Mouse (Mus musculus): ENCODE measurements at regions not wholly inside any gene's neighbourhood (a gene's known extent, or its start where the extent isn't known, plus 50 kb on each side); places are given as distances from the start of the nearest gene placed in this dataset.
A peak's percentile ranks its signal among the peaks of the same experiment; 100 is the strongest.

DNA sequence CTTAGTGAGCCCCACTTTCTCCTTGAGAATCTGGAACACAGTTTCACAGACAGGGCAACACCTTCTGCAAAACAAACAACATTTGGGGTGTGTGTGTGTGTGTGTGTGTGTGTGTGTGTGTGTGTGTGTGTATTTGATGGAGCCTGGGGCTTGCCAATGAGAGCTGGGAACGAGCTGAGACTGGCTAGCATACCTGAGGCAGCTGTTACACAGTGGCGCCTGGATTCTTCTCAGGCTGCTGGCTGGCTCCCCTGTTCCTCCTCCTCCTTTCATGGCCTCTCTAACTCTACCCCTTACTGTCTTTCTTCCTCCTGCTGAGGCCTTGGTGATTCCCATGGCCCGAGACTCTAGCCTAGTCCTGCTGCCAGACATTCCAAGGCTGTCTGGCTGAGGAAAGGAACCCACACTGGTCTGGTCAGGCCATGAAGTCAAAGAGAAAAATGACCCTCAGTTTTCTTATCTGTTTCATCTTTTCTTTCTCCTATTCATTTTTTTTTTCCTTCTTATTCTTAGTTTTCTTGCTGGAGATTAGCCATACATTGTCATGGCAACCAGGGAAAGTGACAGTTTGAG, 79.6 kb upstream of the Sem1 start:
- no peak for DNase-seq (ENCODE audit: extremely low read depth, low read depth, low spot score)

DNA sequence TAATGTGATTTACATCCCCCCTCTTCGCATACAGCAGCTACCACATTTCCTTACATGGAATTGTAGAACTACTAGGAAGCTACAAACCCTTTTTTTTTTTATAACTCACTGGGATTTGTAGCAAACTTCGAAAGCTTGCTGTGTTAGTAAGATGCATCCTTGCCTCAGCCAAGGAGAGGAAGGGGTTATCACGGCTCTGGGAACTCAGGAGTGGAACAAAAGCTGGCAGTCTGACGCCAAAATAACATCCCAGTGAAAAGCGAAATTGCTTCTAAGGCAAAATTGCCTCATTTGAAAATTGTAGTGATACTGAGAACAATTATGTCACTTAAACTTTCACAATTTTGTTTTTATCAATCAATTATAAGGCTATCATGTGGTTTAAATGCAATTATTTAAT, 81.6 kb upstream of the Sem1 start:
- no peak for DNase-seq (ENCODE audit: extremely low read depth, low read depth, low spot score)

DNA sequence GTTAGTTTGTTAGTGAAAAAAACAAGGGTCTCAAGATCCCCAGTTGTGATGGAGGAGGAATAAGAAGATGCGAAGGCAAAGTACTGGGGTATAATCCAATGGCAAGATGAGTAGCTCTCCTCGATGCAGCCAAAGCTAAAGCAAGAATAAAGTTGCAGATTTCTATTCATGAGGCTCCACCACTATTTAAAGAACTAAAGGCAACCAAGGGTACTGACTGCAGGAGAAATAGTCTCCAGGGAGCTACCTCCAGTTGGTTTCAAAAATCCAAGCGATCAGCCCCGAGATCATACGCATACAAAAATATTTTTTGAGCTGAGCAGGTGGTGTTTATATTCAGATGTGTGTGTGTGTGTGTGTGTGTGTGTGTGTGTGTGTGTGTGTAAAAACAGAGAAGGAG, 88.3 kb upstream of the Sem1 start:
- DNase-seq (ENCODE audit: extremely low read depth, low read depth, low spot score), result no peak

DNA sequence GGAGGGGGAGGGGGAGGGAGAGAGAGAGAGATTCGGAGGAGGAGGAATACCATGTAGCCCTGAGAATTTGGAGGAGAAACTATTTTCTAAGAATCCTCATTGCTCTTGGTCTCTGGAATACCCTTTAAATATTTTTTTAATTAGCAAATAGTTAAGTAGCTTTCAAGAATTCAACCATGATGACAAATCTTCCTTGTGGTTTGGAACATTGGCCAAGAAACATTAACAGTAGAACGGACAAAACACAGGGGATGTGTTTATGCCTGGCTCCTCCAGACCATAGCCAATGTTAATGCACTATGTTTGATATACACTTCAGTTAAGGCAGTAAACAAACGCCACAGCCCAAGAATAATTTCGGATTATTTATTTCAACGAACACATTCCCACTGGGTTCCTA, 110.8 kb upstream of the Sem1 start:
- no peak for DNase-seq (ENCODE audit: extremely low read depth, low read depth, low spot score)

DNA sequence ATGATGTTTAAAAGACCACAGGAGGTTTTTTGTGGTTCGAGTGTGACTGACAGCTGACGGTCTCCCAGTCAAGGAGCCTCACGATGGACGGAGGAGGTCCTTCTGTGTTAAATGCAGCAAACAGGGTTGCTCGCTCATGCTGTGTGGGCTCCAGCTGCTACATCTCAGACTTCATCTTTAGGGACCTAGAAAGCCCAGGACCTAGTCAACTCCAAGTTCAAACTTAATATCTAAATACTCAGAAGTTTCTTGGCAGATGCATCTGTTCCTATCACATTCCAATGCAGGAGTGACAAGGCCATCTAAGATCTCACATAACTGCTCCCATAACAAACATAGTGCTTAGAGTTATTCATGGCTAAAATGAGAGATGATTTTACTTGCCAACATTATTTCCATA, 111.7 kb upstream of the Sem1 start:
- no peak for DNase-seq (ENCODE audit: extremely low read depth, low read depth, low spot score)

DNA sequence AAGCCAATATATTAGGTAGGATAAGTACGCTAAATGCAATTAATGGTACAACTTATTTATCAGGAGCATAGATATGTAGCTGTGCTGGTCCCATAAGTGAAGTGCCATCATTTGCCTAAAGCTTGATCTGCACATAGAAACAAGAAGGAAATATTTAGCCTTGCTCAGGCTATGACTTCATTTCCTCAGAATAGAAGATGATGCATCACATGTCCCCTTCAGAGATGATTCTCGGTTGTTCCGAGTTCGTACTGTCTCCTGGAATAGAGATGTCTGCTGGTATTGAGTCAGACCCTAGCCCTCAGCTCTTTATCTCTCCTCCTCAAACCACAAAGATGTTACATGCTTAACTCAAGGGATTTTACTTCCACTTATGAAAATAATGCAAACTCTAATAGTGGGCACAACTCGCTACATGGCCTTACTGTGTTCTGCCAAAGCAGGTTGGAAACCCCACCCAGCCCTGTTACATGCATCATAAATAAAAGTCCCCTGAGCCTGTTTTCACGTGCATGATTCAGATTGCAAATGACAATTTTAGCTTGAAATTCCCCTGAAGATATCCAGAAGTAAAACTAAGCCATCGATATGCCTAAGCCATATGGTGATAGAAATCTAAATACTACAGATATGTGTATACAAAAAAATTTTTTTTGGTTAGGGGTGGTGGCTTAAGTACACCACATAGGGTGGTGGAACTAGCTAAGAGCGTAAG, 113.8 kb upstream of the Sem1 start:
- DNase-seq (ENCODE audit: extremely low read depth, low read depth, low spot score), result no peak

DNA sequence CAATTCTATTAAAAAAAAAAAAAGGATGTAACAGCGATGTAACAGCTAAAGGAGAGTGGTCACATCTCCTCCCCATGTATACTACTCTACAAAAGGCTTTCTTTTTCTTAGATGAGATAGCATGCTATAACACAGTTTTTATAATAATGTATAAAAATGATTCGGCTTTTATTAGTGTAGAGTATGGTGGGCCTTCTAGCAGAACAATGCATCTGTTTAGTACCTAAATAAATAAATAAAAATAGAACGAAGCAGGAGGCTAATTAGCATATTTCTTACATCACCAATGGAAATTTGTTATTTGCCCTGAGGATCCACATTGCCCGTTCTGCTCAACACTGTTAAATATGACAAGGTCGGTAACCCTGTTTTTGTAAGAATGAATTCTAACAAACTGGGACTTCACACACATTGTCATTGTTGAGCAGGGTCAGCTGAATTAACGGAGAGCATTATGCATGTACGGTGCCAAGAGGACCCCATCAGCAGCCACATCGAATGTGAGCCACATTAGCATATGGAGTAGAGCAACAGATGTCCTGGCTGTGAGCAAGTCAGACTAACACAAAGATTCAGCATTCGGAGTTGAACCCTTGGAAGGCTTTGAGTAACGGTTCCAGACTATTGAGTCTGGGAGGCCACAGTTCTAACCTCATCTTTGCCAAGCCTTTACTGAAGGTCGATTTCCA, 117.4 kb upstream of the Sem1 start:
- DNase-seq (ENCODE audit: extremely low read depth, low read depth, low spot score), result no peak

DNA sequence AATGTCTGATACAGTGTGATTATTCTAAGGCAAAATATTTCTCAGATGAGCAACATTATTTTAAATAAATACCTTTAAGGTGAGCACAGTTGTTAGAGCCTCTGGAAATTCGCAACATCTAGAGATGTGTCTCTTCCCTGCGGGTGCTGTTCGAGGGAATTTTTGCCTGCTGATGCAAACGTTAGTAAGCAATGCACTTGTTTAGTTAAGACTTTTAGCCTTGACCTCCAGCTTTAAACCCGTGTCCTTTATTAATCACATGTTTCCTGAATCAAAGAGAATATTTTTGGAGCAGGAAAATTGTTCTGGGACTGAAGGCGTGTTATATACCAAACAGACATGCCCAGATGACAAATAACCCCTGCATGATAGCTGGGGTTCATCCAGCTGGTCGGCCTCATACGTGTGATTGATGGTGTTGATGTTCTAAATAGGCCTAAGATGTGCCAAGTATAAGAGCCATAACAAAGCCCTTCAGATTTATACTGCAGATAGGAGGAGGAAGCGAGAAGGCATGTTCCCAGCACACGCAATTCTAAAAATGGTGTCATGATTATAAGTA, 119.0 kb upstream of the Sem1 start:
- no peak for DNase-seq (ENCODE audit: extremely low read depth, low read depth, low spot score)

DNA sequence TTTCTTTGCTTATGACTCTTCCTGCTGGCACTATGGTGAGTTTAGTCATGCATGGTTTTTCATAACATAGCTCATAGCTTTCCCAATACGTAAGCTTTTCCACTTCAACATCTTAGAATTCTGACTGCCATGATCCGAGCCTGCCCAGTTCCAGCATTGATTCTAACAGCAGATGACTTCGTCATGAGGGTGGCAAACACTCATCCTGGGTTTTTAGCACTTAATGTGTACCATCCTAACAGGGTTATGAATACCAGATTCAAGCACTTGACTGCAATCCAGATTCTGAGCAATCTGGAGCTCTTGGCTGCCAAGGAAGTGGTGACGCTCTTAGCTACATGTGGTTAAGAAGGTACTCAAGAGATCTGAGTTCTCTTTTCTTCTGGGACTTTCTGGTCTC, 128.3 kb upstream of the Sem1 start:
- DNase-seq (ENCODE audit: extremely low read depth, low read depth, low spot score), result no peak

DNA sequence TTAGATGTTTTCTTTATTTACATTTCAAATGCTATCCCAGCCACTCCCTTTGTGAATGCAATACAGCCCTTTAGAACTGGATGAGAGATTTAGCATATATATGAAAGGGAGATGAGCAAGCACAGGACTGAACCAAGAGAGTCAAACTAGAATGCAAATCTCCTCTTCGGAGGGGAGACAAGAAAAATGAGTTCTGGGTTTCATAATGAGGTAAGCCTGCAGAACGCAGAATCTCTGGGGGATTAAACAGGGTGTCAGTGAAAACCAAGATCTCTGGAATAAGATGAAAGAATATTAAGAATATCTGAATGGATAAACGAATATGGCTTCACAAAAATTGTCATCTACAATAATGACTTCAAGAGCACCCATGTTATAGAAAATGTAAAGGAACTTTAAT, 130.6 kb upstream of the Sem1 start:
- DNase-seq (ENCODE audit: extremely low read depth, low read depth, low spot score), result no peak

DNA sequence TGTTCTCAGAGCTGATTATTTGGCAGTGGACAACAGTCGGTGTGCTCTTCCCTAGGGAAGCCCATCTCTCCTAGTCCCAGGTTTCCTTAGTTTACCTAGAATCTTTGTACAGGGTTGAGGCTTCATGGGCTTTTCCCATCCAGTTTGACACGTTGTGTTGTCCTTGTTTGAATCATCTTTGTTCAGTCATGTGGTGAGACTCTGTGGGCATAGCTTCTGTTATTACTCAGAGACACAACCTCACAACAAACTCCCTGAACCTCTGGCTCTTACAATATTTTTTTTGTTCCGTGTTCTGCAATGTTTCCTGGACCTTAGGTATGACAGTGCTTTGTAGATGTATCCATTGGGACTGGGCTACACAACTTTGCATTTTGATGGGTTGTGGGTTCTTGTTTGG, 132.9 kb upstream of the Dlx6 start:
- no peak for DNase-seq (ENCODE audit: extremely low read depth, low read depth, low spot score)

DNA sequence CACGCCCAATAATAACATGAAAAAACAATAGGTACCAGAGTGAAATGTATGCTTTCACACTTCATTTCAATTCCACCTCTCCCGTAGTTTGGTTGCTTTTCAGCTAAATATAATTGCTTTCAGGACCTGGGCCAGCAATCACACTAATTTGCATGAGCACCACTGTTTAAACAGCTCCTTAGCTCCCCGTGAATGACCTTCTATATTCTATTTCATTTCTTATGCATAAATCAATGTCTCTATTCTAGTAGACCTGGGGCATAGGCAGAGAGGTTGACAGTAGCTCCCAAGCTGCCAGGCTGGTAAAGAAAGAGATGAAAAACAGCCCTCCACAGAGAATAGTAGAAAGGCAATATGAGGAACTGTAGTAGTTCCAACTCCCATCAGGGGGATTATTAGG, 117.7 kb upstream of the Dlx6 start:
- DNase-seq (ENCODE audit: extremely low read depth, low read depth, low spot score), result no peak

DNA sequence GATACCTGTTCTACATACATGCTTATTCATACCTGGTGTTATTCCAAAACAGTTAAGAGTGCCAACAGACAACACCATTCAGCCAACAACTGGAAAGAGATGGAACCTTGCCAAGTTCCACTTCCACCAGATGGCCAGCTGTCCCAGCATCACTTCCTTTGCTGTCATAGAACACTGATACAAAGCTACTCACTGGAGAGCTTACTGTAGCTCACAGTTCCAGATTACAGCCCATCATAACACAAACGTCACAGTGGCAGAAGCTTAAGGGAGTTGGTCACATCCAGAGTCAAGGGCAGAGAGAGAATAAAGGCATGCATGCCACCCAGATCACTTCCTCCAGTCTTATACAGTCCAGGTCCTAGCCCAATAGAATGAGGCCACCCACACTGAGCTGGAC, 84.0 kb upstream of the Dlx6 start:
- no peak for DNase-seq (ENCODE audit: extremely low read depth, low read depth, low spot score)

DNA sequence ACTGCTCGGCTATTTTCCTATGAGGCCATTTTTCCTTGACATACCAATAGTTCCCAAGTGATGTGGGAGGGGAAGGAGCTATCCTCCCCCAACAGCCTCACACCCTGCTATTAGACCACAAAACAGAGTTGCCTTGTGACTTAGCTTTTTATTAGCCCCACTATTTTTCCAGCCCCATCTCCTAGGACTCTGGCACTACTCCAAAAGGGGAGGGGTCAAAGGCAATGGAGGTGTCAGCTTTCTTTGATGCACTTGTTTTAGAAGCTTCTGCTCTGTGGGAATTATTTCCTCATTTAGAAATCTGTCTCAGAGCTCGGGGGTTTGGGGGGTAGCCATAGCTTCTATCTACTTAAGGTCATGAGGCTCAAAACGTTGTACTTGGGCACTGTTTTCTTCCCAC, 81.6 kb upstream of the Dlx6 start:
- no peak for DNase-seq (ENCODE audit: extremely low read depth, low read depth, low spot score)

DNA sequence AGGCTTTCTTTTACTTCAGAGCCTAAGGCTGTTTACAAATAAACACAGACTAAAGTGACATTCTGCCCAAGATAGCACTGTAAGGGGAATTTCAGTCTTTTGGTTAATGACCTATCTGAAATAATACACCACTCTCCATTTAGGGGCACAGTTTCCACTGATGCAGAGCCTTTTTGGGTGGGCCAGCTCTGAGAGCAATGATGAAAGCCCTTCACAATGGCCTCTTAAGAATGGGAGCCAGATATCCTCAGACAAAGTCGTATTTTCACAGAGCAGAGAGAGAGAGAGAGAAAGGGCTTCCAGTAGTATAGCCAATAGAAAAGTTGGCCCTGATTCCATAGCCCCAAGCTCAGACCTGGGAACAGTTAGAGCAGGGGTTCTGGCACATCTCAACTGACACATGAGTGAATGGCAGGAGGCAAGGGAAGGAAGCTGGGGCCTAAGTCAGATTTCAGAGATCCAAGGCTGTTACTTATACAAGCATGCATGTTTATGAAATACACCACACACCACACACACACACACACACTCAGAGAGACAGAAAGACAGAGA, 77.1 kb upstream of the Dlx6 start:
- no peak for DNase-seq (ENCODE audit: extremely low read depth, low read depth, low spot score)

DNA sequence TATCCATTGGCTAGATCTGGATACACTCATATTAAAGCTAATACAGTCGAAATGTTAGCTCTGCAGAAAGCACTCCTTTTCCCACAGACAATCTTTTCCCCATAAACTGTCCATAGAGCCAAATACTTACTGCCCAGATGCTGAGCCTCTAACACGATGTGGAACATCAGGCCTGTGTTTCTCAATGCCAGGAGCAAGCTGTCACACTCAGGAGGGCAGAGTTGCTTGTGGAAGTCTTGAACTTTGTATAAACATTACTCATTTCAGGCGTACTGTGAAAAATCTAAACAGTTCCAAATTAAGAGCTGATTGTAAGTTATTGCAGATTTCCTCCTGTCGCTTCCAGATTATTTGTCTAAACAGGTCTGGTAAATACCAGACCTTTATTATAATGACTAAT, 75.6 kb upstream of the Dlx6 start:
- DNase-seq (ENCODE audit: extremely low read depth, low read depth, low spot score), result no peak

DNA sequence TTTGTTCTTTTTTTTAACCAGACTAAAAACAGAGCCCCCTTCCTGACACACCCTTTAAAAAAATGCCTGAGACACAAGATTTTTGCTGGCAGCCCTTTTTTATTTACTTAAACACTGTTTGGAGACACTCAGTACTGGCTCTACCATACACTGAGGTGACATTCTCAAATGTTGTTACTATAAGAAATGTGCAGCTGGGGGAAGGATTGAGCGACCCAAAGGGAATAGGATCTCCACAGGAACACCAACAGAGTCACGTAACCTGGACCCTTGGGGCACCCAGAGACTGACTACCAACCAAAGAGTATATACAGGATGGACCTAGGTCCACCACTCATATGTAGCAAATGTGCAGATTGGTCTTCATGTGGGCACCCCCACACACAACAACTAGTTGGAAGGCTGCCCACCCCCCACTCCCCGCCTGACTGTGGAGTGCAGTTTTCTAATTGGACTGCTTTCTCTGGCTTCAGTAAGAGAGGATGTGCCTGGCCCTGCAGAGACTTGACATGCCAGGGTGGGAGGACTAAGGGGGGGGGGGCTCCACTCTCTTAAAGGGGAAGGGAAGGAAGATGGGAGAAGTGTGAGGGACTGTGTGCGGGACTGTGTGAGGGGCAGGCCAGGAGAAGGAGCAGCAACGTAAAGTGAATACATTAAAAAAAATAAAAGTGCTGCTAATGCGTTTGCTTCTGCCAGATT, 68.7 kb upstream of the Dlx6 start:
- no peak for DNase-seq (ENCODE audit: extremely low read depth, low read depth, low spot score)

DNA sequence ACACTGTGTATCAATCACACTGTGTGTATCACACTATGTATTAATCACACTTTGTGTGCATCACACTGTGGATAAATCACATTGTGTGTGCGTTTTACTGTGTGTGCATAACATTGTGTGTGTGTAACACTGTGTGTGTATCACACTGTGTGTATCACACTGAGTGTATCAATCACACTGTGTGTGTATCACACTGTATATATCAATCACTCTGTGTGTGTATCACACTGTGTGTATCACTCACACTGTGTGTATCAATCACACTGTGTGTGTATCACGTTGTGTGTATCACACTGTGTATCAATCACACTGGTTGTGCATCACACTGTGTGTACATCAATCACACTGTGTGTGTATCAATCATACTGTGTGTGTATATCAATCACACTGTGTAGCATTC, 62.8 kb upstream of the Dlx6 start:
- DNase-seq (ENCODE audit: extremely low read depth, low read depth, low spot score), result no peak

DNA sequence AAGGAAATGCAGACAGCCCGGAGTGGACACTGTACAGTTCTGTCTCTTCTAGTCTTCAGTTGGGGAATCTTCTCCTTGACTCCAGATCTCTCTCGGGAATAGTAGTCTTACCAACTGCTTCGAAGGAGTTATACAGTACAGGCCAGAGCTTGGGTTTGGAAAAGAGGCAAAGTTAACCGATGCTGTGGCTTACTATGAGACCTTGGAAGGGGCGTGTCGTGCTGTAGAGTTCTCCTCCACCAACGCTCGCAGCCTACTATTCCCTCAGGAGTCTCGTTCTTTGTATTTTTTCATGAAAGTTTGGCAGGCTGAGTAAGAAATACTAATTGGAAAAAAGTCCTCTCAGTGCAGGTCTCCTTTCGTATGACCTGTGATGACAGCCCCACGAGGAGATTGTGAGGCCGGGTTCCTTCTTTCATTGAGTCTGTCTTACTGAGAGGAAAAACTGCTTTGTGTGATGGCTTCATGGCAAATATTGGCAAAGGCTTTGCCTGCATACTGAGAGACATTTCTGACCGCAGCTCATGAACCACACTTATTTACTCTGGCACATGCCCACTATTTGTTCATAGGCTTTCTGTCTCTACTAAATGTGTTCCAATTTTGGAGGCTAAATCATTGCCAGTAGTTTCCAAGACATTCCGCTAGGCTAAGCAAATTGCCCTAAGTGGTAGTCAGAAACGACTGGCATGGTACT, 61.4 kb upstream of the Dlx6 start:
- peak; percentile 1 for DNase-seq (ENCODE audit: extremely low read depth, low read depth, low spot score)

Measured in fat pad, adult 2 months (tissue).